ENCODE assay signal across 12 mouse cellular contexts in the genomic region with DNA sequence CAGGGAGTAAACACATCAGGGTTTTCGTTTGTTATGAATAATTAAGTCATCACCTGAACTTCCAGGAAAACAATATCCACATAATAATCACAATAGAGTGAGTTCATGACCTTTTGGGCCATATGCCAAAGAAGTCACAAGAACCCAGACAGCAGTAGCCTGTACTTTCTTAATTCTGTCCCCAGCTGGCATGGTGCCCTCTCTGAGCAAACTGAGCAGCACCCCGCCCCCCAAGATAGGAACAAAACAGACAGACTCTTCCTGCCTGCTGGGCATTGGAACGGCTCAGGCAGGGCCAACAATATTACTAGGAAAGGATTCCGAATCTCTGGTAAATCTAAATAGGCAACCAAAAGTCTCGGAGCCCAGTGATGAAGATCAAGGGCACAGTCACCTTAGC. TPM values are rescaled to one million over a fixed set of nuclear protein-coding genes. Genes with fewer than 3 reads are reported as not detected.
DNase-seq lines count a peak whose midpoint lies in the region; ATAC-seq lines count a peak whose summit lies in the region.
"Had no signal": no experiment of that assay in that cellular context is flagged by ENCODE, and none has a peak within 500 bp of the region (broad histone marks: within the 10 kb centered on the region; RNA-seq: fewer than 3 reads in every experiment).

No protein-coding gene starts in this region.

- 64% methylated on average over 5 of the region's 5 CpGs for WGBS in heart, embryonic 12.5 days
- 61% methylated on average over 5 of the region's 5 CpGs for WGBS in heart, embryonic 13.5 days

- H3K27me3 ChIP-seq in heart, embryonic 12.5 days (replicated peaks): no peaks in the 10 kb centered on the region
- H3K27me3 ChIP-seq in heart, embryonic 13.5 days (replicated peaks): no peaks in the 10 kb centered on the region
- H3K27me3 ChIP-seq: forebrain, embryonic 13.5 days had no signal

- no peak overlapping the region for H3K27ac ChIP-seq in heart, embryonic 12.5 days (ENCODE audit: poor library complexity, severe bottlenecking)
- 0 out of 2 replicates have a peak overlapping the region, but pooled peaks have one; percentile 15 for H3K27ac ChIP-seq in heart, embryonic 13.5 days (replicated peaks)
- H3K27ac ChIP-seq: forebrain, embryonic 13.5 days; hindbrain, embryonic 13.5 days; macrophage had no signal

- H3K9me3 ChIP-seq in heart, embryonic 12.5 days (replicated peaks): no peaks in the 10 kb centered on the region
- no peaks in the 10 kb centered on the region for H3K9me3 ChIP-seq in heart, embryonic 13.5 days
- H3K9me3 ChIP-seq: forebrain, embryonic 13.5 days; hindbrain, embryonic 13.5 days had no signal

- H3K4me3 ChIP-seq in heart, embryonic 12.5 days: no peak overlapping the region
- no peak overlapping the region for H3K4me3 ChIP-seq in heart, embryonic 13.5 days
- H3K4me3 ChIP-seq: forebrain, embryonic 13.5 days; hindbrain, embryonic 13.5 days had no signal

- peak; percentile 31 for DNase-seq in heart, adult 8-10 months (ENCODE audit: low spot score)
- peak; percentile 44 for DNase-seq in ovary, postnatal 36 days (ENCODE audit: low spot score)
- no peak for DNase-seq in ovary, postnatal 14 days (ENCODE audit: low spot score)
- peak; percentile 73 for DNase-seq in lung, postnatal 36 days
- no peak for DNase-seq in spleen, adult 12 weeks (ENCODE audit: low spot score)
- no peak for DNase-seq in left cerebral cortex, adult 18-20 months (ENCODE audit: low spot score in 2 of 2)

- peaks cover 34% of the 10 kb centered on the region for H3K4me1 ChIP-seq in heart, embryonic 12.5 days (replicated peaks)
- peaks cover 48% of the 10 kb centered on the region for H3K4me1 ChIP-seq in heart, embryonic 13.5 days

- no peak overlapping the region for H3K9ac ChIP-seq in heart, embryonic 12.5 days
- H3K9ac ChIP-seq in heart, embryonic 13.5 days: no peak overlapping the region
- H3K9ac ChIP-seq: forebrain, embryonic 13.5 days; hindbrain, embryonic 13.5 days had no signal

- no peak for ATAC-seq in heart, embryonic 12.5 days (ENCODE audit: insufficient number of reproducible peaks, low FRiP score)
- no peak for ATAC-seq in heart, embryonic 13.5 days (ENCODE audit: extremely low read depth, insufficient number of reproducible peaks, low FRiP score, low TSS enrichment)
- ATAC-seq: forebrain, embryonic 13.5 days had no signal

- H3K36me3 ChIP-seq in heart, embryonic 12.5 days: peaks cover 1% of the 10 kb centered on the region; the same call in 1 of the 2 replicates
- H3K36me3 ChIP-seq in heart, embryonic 13.5 days: no peaks in the 10 kb centered on the region; the same call in 1 of the 2 replicates
- H3K36me3 ChIP-seq: hindbrain, embryonic 13.5 days had no signal

- H3K4me2 ChIP-seq in heart, embryonic 12.5 days: no peak overlapping the region
- no peak overlapping the region for H3K4me2 ChIP-seq in heart, embryonic 13.5 days
- H3K4me2 ChIP-seq: forebrain, embryonic 13.5 days; hindbrain, embryonic 13.5 days had no signal

RNA-seq across cellular contexts. Expression of a gene that starts 51.9 kb away (rescaled TPM):
- total RNA-seq in heart, adult 8-10 months (2022): under 1 TPM in 1 of 4 experiments, not detected in 3; 0.16 TPM
- 1.1 and 1.4 TPM in 2 replicates for polyA plus RNA-seq in heart, embryonic 12.5 days (2016; fragmentation: Nextera tagmentation; extraction: Ambion mirVana)
- 0.69 and 0.98 TPM in 2 replicates for polyA plus RNA-seq in heart, embryonic 13.5 days (2015; fragmentation: Nextera tagmentation; extraction: Ambion mirVana)
- not detected for total RNA-seq in left cerebral cortex, adult 18-20 months (2021)
- total RNA-seq: common myeloid progenitor, adult 5-6 weeks had no signal
- polyA plus RNA-seq: forebrain, embryonic 13.5 days; hindbrain, embryonic 13.5 days; macrophage had no signal

Comparison
In these comparisons a context has a peak if more than half of its experiments do, and no peak if none do; other contexts are left out.
1. DNase-seq: peak in heart, adult 8-10 months (single experiment), ovary, postnatal 36 days (single experiment) and lung, postnatal 36 days (single experiment); none in ovary, postnatal 14 days (single experiment), spleen, adult 12 weeks (single experiment) and left cerebral cortex, adult 18-20 months (0 of 2).